Mouse (Mus musculus): Measurements from ENCODE around the gene Txndc8. TPM values are rescaled to one million over a fixed set of nuclear protein-coding genes. Genes with fewer than 3 reads are reported as not detected.

Txndc8 gene
- not detected in 2 replicates for polyA plus RNA-seq (2014; fragmentation: Nextera tagmentation; extraction: Ambion mirVana)

DNA sequence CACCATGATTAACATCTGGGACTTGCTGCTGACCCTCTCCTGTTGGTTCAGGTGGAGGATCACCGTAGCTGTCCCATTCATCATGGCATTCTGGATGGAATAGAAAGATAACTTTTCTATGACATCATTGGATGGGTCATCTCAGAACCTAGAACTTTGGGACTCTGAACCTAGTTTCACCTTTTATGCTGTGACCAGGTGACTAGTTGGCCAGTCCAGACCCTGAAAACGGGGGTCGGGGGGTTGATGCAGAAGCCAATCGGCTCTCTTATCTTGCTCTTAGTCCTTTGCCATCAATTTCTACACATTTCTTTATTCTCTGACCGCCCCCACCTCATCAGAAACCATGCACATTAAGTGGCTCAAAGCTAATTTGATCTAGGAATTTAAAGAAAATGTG, at the start of gene Txndc8:
Gene Txndc8 (minus strand): TSS at position 101 of the 400 bp plus-strand sequence.
- no peak for DNase-seq (ENCODE audit: low spot score)
- Histone ChIP-seq H3K4me2 (ENCODE audit: low read depth, low read length) (no peak within 1 kb of the TSS), H3K27me3 (ENCODE audit: control insufficient read depth, insufficient read depth, low read length) (no peaks in the 10 kb centered on the region), H3K9me3 (replicated peaks; ENCODE audit: control insufficient read depth, low read length) (no peaks in the 10 kb centered on the region), H3K4me1 (ENCODE audit: control insufficient read depth, insufficient read depth, low read length) (no peaks in the 10 kb centered on the region), H3K9ac (replicated peaks; ENCODE audit: low read length) (no peak within 1 kb of the TSS), H3K36me3 (replicated peaks; ENCODE audit: control insufficient read depth, insufficient read depth, low read depth, low read length) (no peaks in the 10 kb centered on the region), H3K27ac (replicated peaks; ENCODE audit: low read depth, low read length) (no peak within 1 kb of the TSS), H3K4me3 (ENCODE audit: low read depth, low read length) (no peak within 1 kb of the TSS)
- 93% methylated on average over 5 of the region's 5 CpGs for WGBS
- no peak for ATAC-seq (replicated peaks; ENCODE audit: insufficient number of reproducible peaks, low FRiP score, low TSS enrichment, low read depth)

- DNase-seq (ENCODE audit: low spot score) = no peak
- no peak overlapping the region for H3K9ac ChIP-seq (replicated peaks; ENCODE audit: low read length)
- H3K4me3 ChIP-seq (ENCODE audit: low read depth, low read length) = no peak overlapping the region
- no peaks in the 10 kb centered on the region for H3K27me3 ChIP-seq (ENCODE audit: control insufficient read depth, insufficient read depth, low read length)
- ATAC-seq (replicated peaks; ENCODE audit: insufficient number of reproducible peaks, low FRiP score, low TSS enrichment, low read depth) = no peak
- no peak overlapping the region for H3K4me2 ChIP-seq (ENCODE audit: low read depth, low read length)
- no peaks in the 10 kb centered on the region for H3K36me3 ChIP-seq (replicated peaks; ENCODE audit: control insufficient read depth, insufficient read depth, low read depth, low read length)
- no peaks in the 10 kb centered on the region for H3K9me3 ChIP-seq (replicated peaks; ENCODE audit: control insufficient read depth, low read length)
- no peaks in the 10 kb centered on the region for H3K4me1 ChIP-seq (ENCODE audit: control insufficient read depth, insufficient read depth, low read length)
- no peak overlapping the region for H3K27ac ChIP-seq (replicated peaks; ENCODE audit: low read depth, low read length)
Observed at GRCm38 (mm10) chr4:58055653-58056052, 46.7 kb upstream of the Txndc8 start.

DNA sequence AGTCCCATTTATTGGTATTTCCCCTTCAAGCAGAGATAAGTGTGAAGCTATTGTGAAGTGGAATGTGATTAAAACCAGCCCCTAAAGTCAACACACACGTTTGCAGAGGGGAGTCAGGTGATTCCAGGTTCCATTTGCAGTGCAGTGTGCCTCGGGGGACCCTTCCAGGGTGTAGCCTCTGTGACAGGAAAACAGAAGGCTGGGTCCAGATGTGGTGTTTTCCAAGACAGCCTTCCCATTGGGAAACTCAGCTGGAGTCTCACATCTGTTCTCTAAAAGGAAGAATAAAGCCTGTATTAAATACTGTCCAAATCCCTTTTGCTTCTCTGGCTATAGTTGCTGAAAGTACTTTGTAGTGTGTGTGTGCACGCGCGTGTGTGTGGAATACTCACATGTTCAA, 45.5 kb upstream of the Txndc8 start:
- no peaks in the 10 kb centered on the region for H3K4me1 ChIP-seq (ENCODE audit: control insufficient read depth, insufficient read depth, low read length)
- H3K27ac ChIP-seq (replicated peaks; ENCODE audit: low read depth, low read length) = no peak overlapping the region

GRCm38 (mm10) chr4:58050746-58051145, 41.8 kb upstream of the Txndc8 start:
- DNase-seq (ENCODE audit: low spot score) = no peak
- WGBS = 73% methylated on average over 8 of the region's 8 CpGs
- H3K36me3 ChIP-seq (replicated peaks; ENCODE audit: control insufficient read depth, insufficient read depth, low read depth, low read length) = no peaks in the 10 kb centered on the region

More for the DNA sequence above, 45.5 kb upstream of the Txndc8 start:
- H3K4me2 ChIP-seq (ENCODE audit: low read depth, low read length) = no peak overlapping the region
- no peaks in the 10 kb centered on the region for H3K9me3 ChIP-seq (replicated peaks; ENCODE audit: control insufficient read depth, low read length)
- H3K9ac ChIP-seq (replicated peaks; ENCODE audit: low read length) = no peak overlapping the region
- H3K4me3 ChIP-seq (ENCODE audit: low read depth, low read length) = no peak overlapping the region
- ATAC-seq (replicated peaks; ENCODE audit: insufficient number of reproducible peaks, low FRiP score, low TSS enrichment, low read depth) = no peak
- WGBS = 73% methylated on average over 5 of the region's 5 CpGs
- DNase-seq (ENCODE audit: low spot score) = no peak
- no peaks in the 10 kb centered on the region for H3K27me3 ChIP-seq (ENCODE audit: control insufficient read depth, insufficient read depth, low read length)
- no peaks in the 10 kb centered on the region for H3K36me3 ChIP-seq (replicated peaks; ENCODE audit: control insufficient read depth, insufficient read depth, low read depth, low read length)

GRCm38 (mm10) chr4:58050276-58050675, 41.4 kb upstream of the Txndc8 start:
- Histone ChIP-seq H3K9ac (replicated peaks; ENCODE audit: low read length) (no peak overlapping the region), H3K4me2 (ENCODE audit: low read depth, low read length) (no peak overlapping the region), H3K27me3 (ENCODE audit: control insufficient read depth, insufficient read depth, low read length) (no peaks in the 10 kb centered on the region), H3K9me3 (replicated peaks; ENCODE audit: control insufficient read depth, low read length) (no peaks in the 10 kb centered on the region), H3K4me1 (ENCODE audit: control insufficient read depth, insufficient read depth, low read length) (no peaks in the 10 kb centered on the region), H3K36me3 (replicated peaks; ENCODE audit: control insufficient read depth, insufficient read depth, low read depth, low read length) (no peaks in the 10 kb centered on the region), H3K27ac (replicated peaks; ENCODE audit: low read depth, low read length) (no peak overlapping the region), H3K4me3 (ENCODE audit: low read depth, low read length) (no peak overlapping the region)
- 84% methylated on average over 8 of the region's 8 CpGs for WGBS
- no peak for DNase-seq (ENCODE audit: low spot score)
- ATAC-seq (replicated peaks; ENCODE audit: insufficient number of reproducible peaks, low FRiP score, low TSS enrichment, low read depth) = no peak

More at GRCm38 (mm10) chr4:58050746-58051145, 41.8 kb upstream of the Txndc8 start:
- Histone ChIP-seq H3K4me1 (ENCODE audit: control insufficient read depth, insufficient read depth, low read length) (no peaks in the 10 kb centered on the region), H3K4me2 (ENCODE audit: low read depth, low read length) (no peak overlapping the region), H3K9ac (replicated peaks; ENCODE audit: low read length) (no peak overlapping the region), H3K4me3 (ENCODE audit: low read depth, low read length) (no peak overlapping the region), H3K27me3 (ENCODE audit: control insufficient read depth, insufficient read depth, low read length) (no peaks in the 10 kb centered on the region), H3K9me3 (replicated peaks; ENCODE audit: control insufficient read depth, low read length) (no peaks in the 10 kb centered on the region), H3K27ac (replicated peaks; ENCODE audit: low read depth, low read length) (no peak overlapping the region)
- ATAC-seq (replicated peaks; ENCODE audit: insufficient number of reproducible peaks, low FRiP score, low TSS enrichment, low read depth) = no peak

DNA sequence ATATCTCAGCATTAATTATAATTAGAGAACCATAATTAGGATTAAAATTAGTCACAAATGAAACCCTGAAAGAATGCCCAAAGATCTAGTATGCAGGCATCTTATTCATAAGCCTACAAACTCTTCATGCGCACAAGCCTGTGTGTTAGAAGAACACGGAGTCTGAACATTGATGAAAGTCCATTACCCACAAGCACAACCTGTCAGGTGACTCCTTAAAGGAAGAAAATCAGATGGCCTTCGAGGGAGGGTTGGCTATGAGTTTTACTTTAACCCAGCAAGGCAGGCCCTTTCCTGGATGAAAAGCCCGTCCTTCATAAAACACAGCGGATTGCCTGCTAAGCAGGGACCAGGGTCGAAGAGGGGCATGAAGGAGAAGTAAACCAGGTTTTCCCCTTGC, 35.9 kb upstream of the Txndc8 start:
- no peaks in the 10 kb centered on the region for H3K9me3 ChIP-seq (replicated peaks; ENCODE audit: control insufficient read depth, low read length)
- H3K4me2 ChIP-seq (ENCODE audit: low read depth, low read length) = no peak overlapping the region
- no peak for ATAC-seq (replicated peaks; ENCODE audit: insufficient number of reproducible peaks, low FRiP score, low TSS enrichment, low read depth)
- H3K27ac ChIP-seq (replicated peaks; ENCODE audit: low read depth, low read length) = no peak overlapping the region
- no peaks in the 10 kb centered on the region for H3K4me1 ChIP-seq (ENCODE audit: control insufficient read depth, insufficient read depth, low read length)
- no peaks in the 10 kb centered on the region for H3K36me3 ChIP-seq (replicated peaks; ENCODE audit: control insufficient read depth, insufficient read depth, low read depth, low read length)
- WGBS = 89% methylated on average over 6 of the region's 6 CpGs
- H3K27me3 ChIP-seq (ENCODE audit: control insufficient read depth, insufficient read depth, low read length) = no peaks in the 10 kb centered on the region
- H3K4me3 ChIP-seq (ENCODE audit: low read depth, low read length) = no peak overlapping the region
- H3K9ac ChIP-seq (replicated peaks; ENCODE audit: low read length) = no peak overlapping the region
- no peak for DNase-seq (ENCODE audit: low spot score)

- Histone ChIP-seq H3K4me2 (ENCODE audit: low read depth, low read length) (no peak overlapping the region), H3K27ac (replicated peaks; ENCODE audit: low read depth, low read length) (no peak overlapping the region), H3K36me3 (replicated peaks; ENCODE audit: control insufficient read depth, insufficient read depth, low read depth, low read length) (no peaks in the 10 kb centered on the region), H3K4me1 (ENCODE audit: control insufficient read depth, insufficient read depth, low read length) (no peaks in the 10 kb centered on the region), H3K27me3 (ENCODE audit: control insufficient read depth, insufficient read depth, low read length) (no peaks in the 10 kb centered on the region), H3K9ac (replicated peaks; ENCODE audit: low read length) (no peak overlapping the region), H3K9me3 (replicated peaks; ENCODE audit: control insufficient read depth, low read length) (no peaks in the 10 kb centered on the region), H3K4me3 (ENCODE audit: low read depth, low read length) (no peak overlapping the region)
- ATAC-seq (replicated peaks; ENCODE audit: insufficient number of reproducible peaks, low FRiP score, low TSS enrichment, low read depth) = no peak
- 86% methylated on average over 3 of the region's 3 CpGs for WGBS
- DNase-seq (ENCODE audit: low spot score) = no peak
Observed at GRCm38 (mm10) chr4:58044356-58044755, 35.4 kb upstream of the Txndc8 start.

- ATAC-seq (replicated peaks; ENCODE audit: insufficient number of reproducible peaks, low FRiP score, low TSS enrichment, low read depth) = no peak
- no peak overlapping the region for H3K4me2 ChIP-seq (ENCODE audit: low read depth, low read length)
- no peaks in the 10 kb centered on the region for H3K36me3 ChIP-seq (replicated peaks; ENCODE audit: control insufficient read depth, insufficient read depth, low read depth, low read length)
- no peak overlapping the region for H3K4me3 ChIP-seq (ENCODE audit: low read depth, low read length)
- H3K9ac ChIP-seq (replicated peaks; ENCODE audit: low read length) = no peak overlapping the region
- WGBS = 93% methylated on average over 2 of the region's 2 CpGs
- H3K4me1 ChIP-seq (ENCODE audit: control insufficient read depth, insufficient read depth, low read length) = no peaks in the 10 kb centered on the region
- no peaks in the 10 kb centered on the region for H3K9me3 ChIP-seq (replicated peaks; ENCODE audit: control insufficient read depth, low read length)
- H3K27ac ChIP-seq (replicated peaks; ENCODE audit: low read depth, low read length) = no peak overlapping the region
- DNase-seq (ENCODE audit: low spot score) = no peak
- no peaks in the 10 kb centered on the region for H3K27me3 ChIP-seq (ENCODE audit: control insufficient read depth, insufficient read depth, low read length)
Observed at GRCm38 (mm10) chr4:58040093-58040492, 31.2 kb upstream of the Txndc8 start.

Measured in embryonic facial prominence, embryonic 11.5 days (tissue).